In genomic region chr9:101956228-101956627, GRCm38 (mm10) we compare ENCODE assay signal across 12 mouse cellular contexts.
DNase-seq lines count a peak whose midpoint lies in the region; ATAC-seq and TF ChIP-seq lines count a peak whose summit lies in the region.
"Had no signal": no experiment of that assay in that cellular context is flagged by ENCODE, and none has a peak within 500 bp of the region (broad histone marks: within the 10 kb centered on the region; RNA-seq: fewer than 3 reads in every experiment).

No protein-coding gene starts in this region.

- peaks cover 8% of the 10 kb centered on the region for H3K4me1 ChIP-seq in forebrain, embryonic 16.5 days (replicated peaks; ENCODE audit: control insufficient read depth, insufficient read depth, low read length)
- H3K4me1 ChIP-seq in midbrain, embryonic 16.5 days (ENCODE audit: control insufficient read depth, insufficient read depth, low read length) = peaks cover 9% of the 10 kb centered on the region
- H3K4me1 ChIP-seq in heart, adult 2 months (ENCODE audit: control insufficient read depth, insufficient read depth, low read length) = no peaks in the 10 kb centered on the region
- H3K4me1 ChIP-seq: liver, embryonic 13.5 days had no signal

- peak overlapping the region; percentile 92; the same call in 1 of the 2 replicates for H3K27ac ChIP-seq in gastrocnemius, adult 2 months
- H3K27ac ChIP-seq in forebrain, embryonic 16.5 days (ENCODE audit: low read length) = no peak overlapping the region; the same call in 1 of the 2 replicates
- peak overlapping the region; percentile 13; the same call in 1 of the 2 replicates for H3K27ac ChIP-seq in midbrain, embryonic 16.5 days (ENCODE audit: low read length)
- no peak overlapping the region for H3K27ac ChIP-seq in heart, adult 2 months
- H3K27ac ChIP-seq: liver, embryonic 13.5 days had no signal

- no peak for TF ChIP-seq CTCF in gastrocnemius, adult 2 months (IDR thresholded peaks at IDR 0.05)
- no peak for TF ChIP-seq CTCF in heart, adult 2 months (IDR thresholded peaks at IDR 0.05)

- no peak for DNase-seq in gastrocnemius, adult 2 months
- no peak for DNase-seq in gastrocnemius, postnatal 4 days (ENCODE audit: low spot score in 2 of 2)
- DNase-seq in lung, postnatal 10 days = peak; percentile 3
- DNase-seq in lung, postnatal 14 days = no peak
- DNase-seq in heart, adult 2 months = no peak
- DNase-seq: adrenal gland, postnatal 10 days; kidney, adult 11 months; kidney, postnatal 25 days; liver, embryonic 13.5 days had no signal

- no peak for TF ChIP-seq EP300 in heart, adult 2 months (IDR thresholded peaks at IDR 0.05; ENCODE audit: insufficient read depth, low read depth, low read length)

- no peak overlapping the region for H3K4me2 ChIP-seq in forebrain, embryonic 16.5 days (ENCODE audit: low read length)
- no peak overlapping the region for H3K4me2 ChIP-seq in midbrain, embryonic 16.5 days (ENCODE audit: low read length)
- H3K4me2 ChIP-seq: liver, embryonic 13.5 days had no signal

- ATAC-seq in forebrain, embryonic 16.5 days = peak; percentile 23; the same call in 1 of the 2 replicates
- ATAC-seq in midbrain, embryonic 16.5 days = no peak

- no peaks in the 10 kb centered on the region for H3K27me3 ChIP-seq in forebrain, embryonic 16.5 days (replicated peaks; ENCODE audit: control insufficient read depth, insufficient read depth, low read length)
- no peaks in the 10 kb centered on the region for H3K27me3 ChIP-seq in midbrain, embryonic 16.5 days (ENCODE audit: control insufficient read depth, insufficient read depth, low read depth, low read length)
- no peaks in the 10 kb centered on the region for H3K27me3 ChIP-seq in heart, adult 2 months (ENCODE audit: control insufficient read depth, insufficient read depth, low read length)

- 34% methylated on average over 4 of the region's 4 CpGs for WGBS in forebrain, embryonic 16.5 days
- WGBS in midbrain, embryonic 16.5 days = 27% methylated on average over 4 of the region's 4 CpGs
- WGBS in heart, adult 2 months = 48% methylated on average over 4 of the region's 4 CpGs

- no peaks in the 10 kb centered on the region for H3K36me3 ChIP-seq in forebrain, embryonic 16.5 days (ENCODE audit: control insufficient read depth, insufficient read depth)
- 0 out of 2 replicates have a peak, but pooled peaks cover 2% of the 10 kb centered on the region for H3K36me3 ChIP-seq in midbrain, embryonic 16.5 days (ENCODE audit: control insufficient read depth, insufficient read depth, low read length)
- H3K36me3 ChIP-seq in heart, adult 2 months (ENCODE audit: control insufficient read depth, insufficient read depth, low read length) = no peaks in the 10 kb centered on the region
- H3K36me3 ChIP-seq: G1E; liver, embryonic 13.5 days had no signal

- H3K9me3 ChIP-seq in forebrain, embryonic 16.5 days (ENCODE audit: control insufficient read depth, low read length) = no peaks in the 10 kb centered on the region
- H3K9me3 ChIP-seq in midbrain, embryonic 16.5 days (replicated peaks; ENCODE audit: control insufficient read depth, low read length, poor library complexity, severe bottlenecking) = no peaks in the 10 kb centered on the region
- H3K9me3 ChIP-seq: liver, embryonic 13.5 days had no signal

- intact Hi-C loops in gastrocnemius, adult 2 months (cut with DNase I) = no loop called here
- intact Hi-C loops in heart, adult 2 months (cut with DNase I) = no loop called here

- TF ChIP-seq POLR2A in heart, adult 2 months (IDR thresholded peaks at IDR 0.05; ENCODE audit: insufficient read depth, low read depth, low read length) = no peak

- no peak overlapping the region for H3K4me3 ChIP-seq in gastrocnemius, adult 2 months
- no peak overlapping the region for H3K4me3 ChIP-seq in forebrain, embryonic 16.5 days (replicated peaks; ENCODE audit: low read length)
- H3K4me3 ChIP-seq in midbrain, embryonic 16.5 days (ENCODE audit: low read depth, low read length) = no peak overlapping the region
- no peak overlapping the region for H3K4me3 ChIP-seq in heart, adult 2 months
- H3K4me3 ChIP-seq: liver, embryonic 13.5 days had no signal

- H3K79me2 ChIP-seq in heart, adult 2 months (replicated peaks; ENCODE audit: control insufficient read depth, insufficient read depth, low read length) = no peaks in the 10 kb centered on the region

- peak overlapping the region; percentile 29; the same call in 1 of the 2 replicates for H3K9ac ChIP-seq in forebrain, embryonic 16.5 days (replicated peaks; ENCODE audit: low read depth, low read length)
- no peak overlapping the region for H3K9ac ChIP-seq in midbrain, embryonic 16.5 days (ENCODE audit: low read depth, low read length)
- no peak overlapping the region for H3K9ac ChIP-seq in heart, adult 2 months (ENCODE audit: low read depth, low read length)
- H3K9ac ChIP-seq: liver, embryonic 13.5 days had no signal

Comparison
In these comparisons a context has a peak if more than half of its experiments do, and no peak if none do; other contexts are left out.
1. H3K27ac ChIP-seq: peak in gastrocnemius, adult 2 months (single experiment) and midbrain, embryonic 16.5 days (single experiment); none in forebrain, embryonic 16.5 days (single experiment) and heart, adult 2 months (single experiment).